Mouse (Mus musculus): Measurements from ENCODE around the gene S100a4.

S100a4 gene

DNA sequence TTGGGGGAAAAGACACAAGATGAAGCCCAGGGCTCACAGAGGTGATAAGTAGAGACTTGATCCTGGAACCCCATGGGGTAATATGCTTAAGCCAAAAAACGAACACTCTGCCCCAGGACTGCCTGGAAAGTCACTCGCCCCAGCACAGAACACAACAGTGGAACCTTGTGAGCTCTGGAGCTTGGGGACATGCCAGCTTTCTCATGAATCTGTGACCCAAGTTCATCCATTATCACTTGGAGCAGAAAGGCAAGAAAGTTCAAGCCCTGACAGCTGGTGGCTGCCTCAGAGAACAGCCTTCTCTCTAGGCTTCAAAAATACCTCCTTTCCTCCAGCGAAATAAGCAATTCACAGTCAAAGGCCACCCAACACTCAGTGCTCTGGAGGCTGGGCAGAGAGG, 4.2 kb upstream of the S100a4 start:
- in situ Hi-C loops (cut with MboI), result no loop called here

- in situ Hi-C loops (cut with MboI), result no loop called here
These were observed 3.5 kb upstream of the S100a4 start for GRCm38 (mm10) chr3:90600036-90600435.

DNA sequence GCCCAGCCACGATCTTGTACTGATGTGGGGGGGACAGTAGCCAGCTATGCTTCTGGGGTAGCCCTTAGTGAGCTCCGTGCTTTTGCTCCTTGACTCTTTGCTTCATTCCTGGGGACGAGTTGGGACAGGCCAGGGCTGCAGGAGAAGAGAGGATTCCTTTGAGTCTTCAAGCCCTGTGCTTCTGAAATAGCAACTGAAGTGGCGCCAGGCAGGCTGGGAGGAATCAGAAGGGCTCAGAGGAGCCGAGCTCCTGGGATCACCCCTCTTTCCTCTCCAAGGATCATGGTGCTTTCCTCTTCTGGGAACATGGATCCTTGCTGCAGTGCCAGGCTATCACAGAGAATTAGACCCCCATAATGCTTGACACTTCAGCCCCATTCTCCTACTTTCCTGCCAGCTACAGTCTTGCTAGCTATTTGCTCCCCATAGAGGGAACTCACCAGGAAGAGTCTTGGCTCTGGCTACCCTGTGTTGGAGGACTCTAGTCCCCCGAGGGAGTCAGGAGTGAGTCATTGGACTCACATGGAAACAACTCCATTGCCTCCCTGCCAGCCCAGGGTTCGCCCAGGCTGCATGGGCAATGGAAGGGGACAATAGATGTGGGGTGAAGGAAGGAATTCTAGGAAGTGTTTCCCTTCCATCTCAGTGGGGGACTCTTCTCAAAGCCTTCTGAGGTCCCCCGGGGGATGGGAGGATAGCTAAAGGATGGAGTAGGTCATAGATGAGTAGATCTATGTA, 2.9 kb upstream of the S100a4 start:
- in situ Hi-C loops (cut with MboI), result no loop called here

GRCm38 (mm10) chr3:90601486-90602110, 2.0 kb upstream of the S100a4 start, which contains the start of gene Gm42674:
Gene Gm42674, plus strand, starts transcription at chr3:90601904.
- in situ Hi-C loops (cut with MboI), result no loop called here

- in situ Hi-C loops (cut with MboI), result no loop called here
These were observed 845 bp downstream of the S100a4 start for GRCm38 (mm10) chr3:90604416-90604815.

DNA sequence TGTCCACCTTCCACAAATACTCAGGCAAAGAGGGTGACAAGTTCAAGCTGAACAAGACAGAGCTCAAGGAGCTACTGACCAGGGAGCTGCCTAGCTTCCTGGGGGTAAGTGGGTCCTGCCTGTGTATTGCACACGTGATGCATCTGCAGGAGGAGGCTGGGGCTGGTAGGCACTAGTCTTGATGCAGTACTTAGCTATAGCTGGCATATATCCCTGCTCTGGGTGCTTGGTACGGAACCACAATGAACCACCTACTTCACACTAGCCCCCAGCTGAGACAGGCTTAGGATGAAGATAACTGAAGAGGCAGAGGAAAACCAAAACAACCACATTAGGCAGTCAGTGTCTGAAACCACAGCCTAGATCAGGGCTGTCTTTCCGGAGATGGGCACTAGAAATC, 1.5 kb downstream of the S100a4 start:
- in situ Hi-C loops (cut with MboI), result no loop called here

- in situ Hi-C loops (cut with MboI), result no loop called here
These were observed 2.2 kb downstream of the S100a4 start for GRCm38 (mm10) chr3:90605736-90606135.

- in situ Hi-C loops (cut with MboI), result no loop called here
These were observed 2.6 kb downstream of the S100a4 start for GRCm38 (mm10) chr3:90606185-90606584.

DNA sequence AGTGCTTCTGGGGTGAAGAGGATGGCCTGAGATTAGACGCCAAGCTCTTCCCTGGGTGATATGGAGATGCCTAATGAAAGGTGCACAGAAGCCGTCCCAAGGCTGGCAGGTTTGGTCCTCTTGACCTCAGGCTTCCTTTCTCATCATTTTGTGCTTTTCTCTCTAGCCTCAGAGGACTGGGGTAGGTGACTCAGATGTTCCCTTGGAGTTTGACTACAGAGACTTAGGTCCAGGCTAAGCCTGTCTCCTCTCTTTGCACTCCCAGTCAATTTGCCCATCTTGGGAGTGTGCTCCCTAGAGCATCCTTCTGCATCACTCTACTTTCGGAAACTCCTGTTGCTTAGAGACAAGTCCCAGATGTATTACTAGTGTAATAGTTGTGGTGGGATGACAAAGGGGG, 3.8 kb downstream of the S100a4 start:
- in situ Hi-C loops (cut with MboI), result no loop called here

- in situ Hi-C loops (cut with MboI), result no loop called here
These were observed 4.7 kb downstream of the S100a4 start, which contains the start of gene S100a5 for GRCm38 (mm10) chr3:90608223-90608622. Gene S100a5, plus strand, starts transcription at chr3:90608523.

DNA sequence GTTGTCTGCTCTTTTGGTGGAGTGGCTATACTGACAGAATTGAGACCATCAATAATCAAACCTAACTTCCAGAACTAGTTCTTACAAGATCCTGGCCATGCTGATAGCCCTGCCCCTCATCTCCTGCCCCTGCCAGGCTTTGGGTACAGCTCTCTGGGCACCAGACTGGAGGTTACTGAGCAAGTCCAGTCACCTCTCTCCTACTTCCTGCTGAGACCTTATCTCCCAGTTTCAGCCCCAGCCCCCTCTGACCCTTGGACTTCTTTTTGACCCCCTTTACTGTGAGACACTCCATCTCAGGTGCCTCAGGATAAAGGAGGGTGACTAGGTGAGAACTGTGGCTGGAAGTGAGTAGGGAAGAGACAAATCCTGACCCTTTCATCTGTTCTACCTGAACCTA, 5.5 kb downstream of the S100a4 start:
- in situ Hi-C loops (cut with MboI), result no loop called here

DNA sequence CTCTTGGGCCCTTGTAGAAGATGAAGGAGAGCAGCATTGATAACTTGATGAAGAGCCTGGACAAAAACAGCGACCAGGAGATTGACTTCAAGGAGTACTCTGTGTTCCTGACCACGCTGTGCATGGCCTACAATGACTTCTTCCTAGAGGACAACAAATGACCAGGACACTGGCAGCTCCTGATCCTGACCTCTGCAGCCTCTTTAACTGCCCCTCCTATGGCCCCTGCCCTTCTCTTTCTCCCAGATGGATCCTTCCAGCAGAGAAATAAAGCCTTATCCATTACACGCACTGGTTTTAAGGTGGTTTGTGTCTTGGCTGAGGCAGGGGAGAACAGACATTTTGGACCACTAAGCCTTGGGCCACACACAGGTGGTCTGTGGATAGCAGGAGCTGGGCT, 7.9 kb downstream of the S100a4 start:
- in situ Hi-C loops (cut with MboI), result loop anchor here (10.0 kb wide), 1 partner anchor 97 kb away; the partner anchor contains the start of genes S100a1 and S100a13

DNA sequence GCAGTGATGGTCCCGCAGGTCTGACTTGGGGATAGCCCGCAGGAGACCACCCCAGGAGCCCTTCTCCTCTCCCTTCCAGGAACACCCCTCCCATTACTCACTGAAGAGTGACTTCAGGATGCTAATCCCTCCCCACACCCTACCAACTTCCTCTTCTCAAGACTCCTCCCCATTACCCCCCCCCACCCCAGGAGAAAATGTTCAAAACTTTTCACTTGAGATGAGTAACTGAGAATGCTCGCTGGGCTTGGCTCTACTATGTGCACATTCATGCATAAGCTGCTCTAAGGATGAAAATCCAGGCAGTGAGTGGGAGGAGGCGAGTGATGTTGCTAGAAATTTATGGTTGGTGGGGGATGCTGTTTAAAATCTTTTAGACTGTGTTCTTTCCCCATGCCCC, 8.5 kb downstream of the S100a4 start:
- in situ Hi-C loops (cut with MboI), result loop anchor here (10.0 kb wide), 1 partner anchor 97 kb away; the partner anchor contains the start of genes S100a1 and S100a13

DNA sequence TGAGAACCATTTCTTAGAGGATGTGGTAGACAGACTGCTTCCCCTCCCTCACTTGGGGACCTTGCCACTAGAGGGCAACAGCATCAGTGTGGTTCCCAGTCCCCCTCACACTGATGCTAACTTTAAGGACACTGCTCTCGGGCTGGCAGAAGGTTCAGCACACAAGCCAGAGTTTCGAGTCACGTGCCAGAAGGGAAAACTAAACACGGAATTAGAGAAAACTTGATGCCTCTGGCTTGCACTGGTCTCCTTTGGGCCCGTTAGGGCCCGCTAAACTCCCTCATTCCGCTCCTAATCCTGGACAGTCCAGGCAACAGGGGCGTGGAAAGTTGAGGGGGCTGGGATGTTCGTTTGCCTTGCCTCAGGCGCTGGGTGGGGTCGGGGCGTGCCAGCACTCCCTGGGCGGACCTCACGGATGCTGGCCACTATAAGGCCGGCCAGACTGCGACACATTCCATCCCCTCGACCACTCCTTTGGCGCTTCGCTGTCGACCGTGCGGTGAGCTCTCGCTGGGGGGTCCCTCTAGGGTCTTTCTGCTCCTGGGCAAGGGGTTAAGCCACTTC, 9.2 kb downstream of the S100a4 start, which contains the start of gene S100a6:
Gene S100a6, plus strand, starts transcription at position 155 of the 564 bp plus-strand sequence.
- in situ Hi-C loops (cut with MboI), result loop anchor here (10.0 kb wide), 1 partner anchor 98 kb away; the partner anchor contains the start of genes S100a1 and S100a13

GRCm38 (mm10) chr3:90613461-90614147, 10.0 kb downstream of the S100a4 start:
- in situ Hi-C loops (cut with MboI), result loop anchor here (10.0 kb wide), 1 partner anchor 99 kb away; the partner anchor contains the start of genes S100a1 and S100a13

DNA sequence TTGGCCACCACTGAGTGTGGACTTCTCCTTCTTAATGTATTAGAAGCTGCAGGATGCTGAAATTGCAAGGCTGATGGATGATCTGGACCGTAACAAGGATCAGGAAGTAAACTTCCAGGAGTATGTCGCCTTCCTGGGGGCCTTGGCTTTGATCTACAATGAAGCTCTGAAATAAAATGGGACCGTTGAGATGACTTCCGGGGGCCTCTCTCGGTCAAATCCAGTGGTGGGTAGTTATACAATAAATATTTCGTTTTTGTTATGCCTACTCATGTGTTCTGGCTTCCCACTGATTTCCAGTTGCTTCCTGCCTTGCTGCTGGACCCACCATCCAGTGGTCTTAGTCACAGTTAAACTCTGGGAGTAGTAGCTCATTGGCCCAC, 10.6 kb downstream of the S100a4 start:
- in situ Hi-C loops (cut with MboI), result loop anchor here (10.0 kb wide), 1 partner anchor 99 kb away; the partner anchor contains the start of genes S100a1 and S100a13

DNA sequence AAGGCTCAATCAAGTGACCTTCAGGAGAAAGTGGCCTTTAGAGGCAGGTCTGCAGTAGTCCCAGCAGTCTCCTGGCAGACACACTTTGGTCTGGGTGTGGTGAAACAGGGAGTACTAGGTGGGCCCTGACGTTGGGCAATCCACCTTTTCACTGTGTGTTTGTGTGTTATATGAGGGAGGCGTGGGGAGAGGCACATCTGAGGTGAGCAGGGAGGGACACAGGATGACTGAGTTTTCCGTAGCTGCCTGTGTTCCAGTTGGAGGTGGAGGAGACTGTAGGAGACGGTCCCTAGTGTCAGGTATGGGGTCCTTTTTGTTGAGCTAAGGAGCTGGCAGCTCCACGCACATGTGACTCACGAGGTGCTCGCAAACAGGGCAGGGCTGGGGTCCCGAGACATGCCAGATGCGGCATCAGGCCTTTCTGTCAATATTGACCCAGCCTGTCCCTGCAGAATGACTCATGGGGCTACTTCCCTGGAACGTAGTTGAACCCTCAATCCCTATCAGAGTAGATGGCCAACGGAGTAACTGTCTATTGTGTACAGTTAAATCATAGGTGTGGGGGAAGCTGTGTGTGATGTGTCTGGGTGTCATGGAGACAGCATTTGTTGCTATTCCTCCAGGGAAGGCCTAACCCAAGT, 11.2 kb downstream of the S100a4 start:
- in situ Hi-C loops (cut with MboI), result loop anchor here (5.0 to 10.0 kb wide), 2 partner anchors 32 to 100 kb away; partner anchors contain the start of genes S100a1 and S100a13

- in situ Hi-C loops (cut with MboI), result loop anchor here (5.0 to 10.0 kb wide), 2 partner anchors 33 to 101 kb away; partner anchors contain the start of genes S100a1 and S100a13
These were observed 11.8 kb downstream of the S100a4 start for GRCm38 (mm10) chr3:90615415-90615814.

GRCm38 (mm10) chr3:90615911-90616310, 12.3 kb downstream of the S100a4 start:
- in situ Hi-C loops (cut with MboI), result loop anchor here (5.0 to 10.0 kb wide), 2 partner anchors 34 to 101 kb away; partner anchors contain the start of genes S100a1 and S100a13

GRCm38 (mm10) chr3:90617586-90617985, 14.0 kb downstream of the S100a4 start:
- in situ Hi-C loops (cut with MboI), result loop anchor here (5.0 to 10.0 kb wide), 2 partner anchors 35 to 103 kb away; partner anchors contain the start of genes S100a1 and S100a13

DNA sequence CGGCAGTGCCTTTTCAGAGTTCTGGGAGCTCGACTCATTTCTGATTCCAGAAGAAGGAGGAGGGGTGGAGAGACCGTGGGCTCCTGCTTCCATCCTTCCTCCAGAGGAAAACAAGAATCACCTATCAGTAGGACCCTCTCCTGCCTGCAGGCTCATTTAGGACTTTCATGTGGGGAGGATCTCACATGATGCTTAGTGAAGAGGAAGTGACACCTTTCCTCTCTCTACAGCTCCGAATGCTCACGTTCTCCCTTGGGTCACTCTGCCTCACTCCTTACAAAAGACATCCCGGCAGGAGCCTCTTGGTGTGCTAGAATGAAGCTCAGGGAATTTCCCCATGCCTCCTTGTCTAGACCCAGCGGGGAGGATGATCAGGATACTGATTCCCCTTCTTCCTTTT, 18.0 kb downstream of the S100a4 start:
- in situ Hi-C loops (cut with MboI), result no loop called here
